Mouse (Mus musculus): ENCODE measurements around the gene Zfp148.

The Zfp148 gene

GRCm38 (mm10) chr16:33379944-33380881, at the start of gene Zfp148:
Gene Zfp148 (plus strand): TSS chr16:33380836.
- peak; percentile 80 to 83 for DNase-seq (ENCODE audit: low spot score in 2 of 2)

DNA sequence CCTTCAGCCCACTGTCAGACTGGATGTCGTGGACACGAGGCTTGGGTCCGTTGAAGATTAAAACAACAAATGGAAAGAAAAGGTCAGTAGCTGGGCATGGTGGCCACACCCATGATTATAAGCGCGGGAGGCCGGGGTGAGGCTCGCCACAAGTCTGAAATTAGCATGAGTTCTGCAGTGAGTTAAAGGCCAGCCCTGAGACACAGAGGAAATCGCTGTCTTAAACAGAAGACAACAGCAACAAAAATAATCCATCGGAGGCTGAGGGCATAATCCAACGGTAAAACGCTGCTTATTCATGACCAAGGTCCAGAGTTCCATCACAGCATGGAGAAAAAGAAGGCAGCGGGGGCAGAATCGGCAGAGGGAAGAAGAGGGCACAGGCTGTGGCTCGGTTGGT, 47.6 kb upstream of the Zfp148 start:
- DNase-seq (ENCODE audit: low spot score in 2 of 2): no peak

DNA sequence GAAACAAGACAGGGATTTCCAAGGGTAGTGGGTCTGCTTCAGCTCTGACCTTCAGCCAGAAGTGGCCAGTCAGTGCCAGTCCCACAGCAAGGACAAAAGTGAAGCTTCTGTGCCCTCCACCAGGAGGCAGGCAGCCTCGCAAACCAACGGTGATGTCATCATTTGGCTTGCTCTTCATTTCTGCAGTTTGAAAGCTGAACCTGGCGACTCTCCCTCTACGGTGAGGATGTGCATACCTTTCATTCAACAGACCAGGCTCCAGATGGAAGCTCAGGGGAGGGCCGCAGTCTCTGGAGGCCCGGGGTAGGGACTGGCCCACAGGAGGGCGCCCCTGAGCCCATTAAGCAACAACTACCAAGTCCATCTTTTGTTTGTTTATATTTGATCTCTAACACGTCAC, 43.5 kb upstream of the Zfp148 start:
- DNase-seq (ENCODE audit: low spot score in 2 of 2): peak; percentile 59 to 69

DNA sequence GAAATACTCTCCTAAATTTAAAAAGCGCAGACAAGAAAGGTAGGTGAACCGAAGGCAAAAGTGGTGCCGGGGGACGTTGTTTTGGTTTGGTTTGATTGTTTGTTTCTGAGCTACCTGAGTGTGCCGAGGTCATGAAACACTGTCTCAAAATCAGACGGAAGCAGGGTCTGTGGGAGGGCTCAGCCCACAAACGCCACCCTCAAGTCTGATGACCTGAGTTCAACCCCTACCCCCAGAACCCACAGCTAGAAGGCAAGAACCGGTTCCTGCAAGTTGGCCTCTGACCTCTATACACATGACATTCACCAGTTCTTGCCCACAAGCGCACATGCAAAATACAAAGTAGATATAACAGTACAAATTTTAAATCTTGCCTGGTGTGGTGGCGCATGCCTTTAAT, 43.0 kb upstream of the Zfp148 start:
- no peak for DNase-seq (ENCODE audit: low spot score in 2 of 2)

DNA sequence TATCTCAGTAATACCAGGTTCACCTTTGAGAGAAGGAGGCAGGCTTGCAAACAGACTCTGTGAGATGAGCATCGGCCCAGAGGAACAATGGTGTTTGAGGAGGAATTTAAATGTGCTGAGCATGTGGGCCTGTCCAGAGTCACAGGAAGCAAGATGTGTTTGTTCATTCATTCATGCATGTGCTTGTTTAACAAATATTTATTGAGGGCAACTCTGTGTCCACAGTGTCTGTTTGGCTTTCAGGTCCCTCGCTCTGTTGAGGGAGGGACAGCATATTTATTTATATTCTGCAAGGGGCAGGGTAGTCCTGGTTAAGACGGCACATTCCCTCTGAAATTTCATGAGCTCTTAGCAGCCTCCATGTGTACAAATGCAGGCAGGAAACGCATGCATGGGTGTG, 42.1 kb upstream of the Zfp148 start:
- peak in 1 of 2 experiments; percentile 6 for DNase-seq (ENCODE audit: low spot score in 2 of 2)

- no peak for DNase-seq (ENCODE audit: low spot score in 2 of 2)
Measured at GRCm38 (mm10) chr16:33339476-33339875, 41.2 kb upstream of the Zfp148 start.

GRCm38 (mm10) chr16:33342356-33342755, 38.3 kb upstream of the Zfp148 start:
- no peak for DNase-seq (ENCODE audit: low spot score in 2 of 2)

GRCm38 (mm10) chr16:33343106-33343505, 37.5 kb upstream of the Zfp148 start:
- no peak for DNase-seq (ENCODE audit: low spot score in 2 of 2)

- DNase-seq (ENCODE audit: low spot score in 2 of 2): no peak
Measured at GRCm38 (mm10) chr16:33343601-33344000, 37.0 kb upstream of the Zfp148 start.

DNA sequence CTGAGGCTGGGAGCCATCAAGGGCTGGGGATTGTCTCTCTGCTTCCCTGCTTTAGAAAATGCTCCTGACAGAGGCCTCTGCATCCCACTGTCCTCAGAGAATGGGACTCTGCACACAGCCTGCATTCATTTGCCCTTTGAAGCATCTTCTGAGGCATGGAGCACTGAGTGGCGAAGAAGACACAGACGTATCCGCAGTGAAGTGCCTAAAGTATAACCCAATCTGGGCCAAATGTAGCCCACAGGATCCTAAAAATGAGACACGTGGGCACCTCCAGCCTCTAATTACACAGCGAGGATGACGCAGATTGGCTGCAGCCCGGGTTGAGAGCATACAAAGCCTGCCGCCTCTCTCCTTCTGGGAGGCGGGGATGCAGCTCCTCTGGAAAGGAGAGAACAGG, 36.3 kb upstream of the Zfp148 start:
- no peak for DNase-seq (ENCODE audit: low spot score in 2 of 2)

DNA sequence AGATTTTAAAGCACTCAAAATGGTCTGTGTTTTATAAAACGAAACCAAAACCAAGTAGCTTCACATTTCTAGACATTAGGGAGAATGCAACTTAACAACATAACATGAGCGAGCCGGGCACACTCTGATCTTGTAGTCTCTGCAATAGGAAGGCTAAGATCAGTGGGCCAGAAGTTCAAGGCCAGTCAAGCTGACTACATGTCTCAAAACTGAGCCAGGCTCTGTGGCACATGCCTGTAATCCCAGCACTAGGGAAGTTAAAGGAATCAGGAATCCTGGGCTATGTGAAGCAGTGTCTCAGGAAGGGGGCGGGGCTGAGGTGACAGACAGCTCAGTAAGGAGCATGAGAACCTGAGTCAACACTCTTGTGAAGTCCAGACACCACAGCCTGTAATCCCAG, 35.8 kb upstream of the Zfp148 start:
- DNase-seq (ENCODE audit: low spot score in 2 of 2): no peak

- no peak for DNase-seq (ENCODE audit: low spot score in 2 of 2)
Measured at GRCm38 (mm10) chr16:33346376-33346775, 34.3 kb upstream of the Zfp148 start.

- no peak for DNase-seq (ENCODE audit: low spot score in 2 of 2)
Measured at GRCm38 (mm10) chr16:33347134-33347533, 33.5 kb upstream of the Zfp148 start.

GRCm38 (mm10) chr16:33357805-33358204, 22.8 kb upstream of the Zfp148 start:
- no peak for DNase-seq (ENCODE audit: low spot score in 2 of 2)

- DNase-seq (ENCODE audit: low spot score in 2 of 2): no peak
Measured at GRCm38 (mm10) chr16:33365772-33366171, 14.9 kb upstream of the Zfp148 start.

DNA sequence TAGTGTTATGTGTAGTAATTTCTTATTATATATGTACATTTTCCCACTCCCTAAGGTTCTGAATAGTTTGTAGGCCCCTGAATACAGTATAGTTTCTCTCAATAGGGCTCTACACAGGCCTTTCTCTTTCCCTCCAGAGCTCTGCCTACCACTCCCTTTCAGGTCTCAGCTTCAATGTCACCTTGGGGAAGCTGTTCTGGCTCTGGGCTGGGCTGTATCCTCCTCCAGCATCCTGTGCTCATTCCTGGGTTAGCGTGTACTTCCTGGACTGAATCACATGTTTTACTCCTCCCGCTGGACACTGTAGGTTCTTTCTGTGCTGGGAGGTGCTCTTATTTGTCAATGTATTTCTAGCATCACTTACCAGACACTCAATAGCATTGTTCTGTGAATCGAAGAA, 12.0 kb upstream of the Zfp148 start:
- no peak for DNase-seq (ENCODE audit: low spot score in 2 of 2)

GRCm38 (mm10) chr16:33370836-33371235, 9.8 kb upstream of the Zfp148 start:
- DNase-seq (ENCODE audit: low spot score in 2 of 2): no peak

DNA sequence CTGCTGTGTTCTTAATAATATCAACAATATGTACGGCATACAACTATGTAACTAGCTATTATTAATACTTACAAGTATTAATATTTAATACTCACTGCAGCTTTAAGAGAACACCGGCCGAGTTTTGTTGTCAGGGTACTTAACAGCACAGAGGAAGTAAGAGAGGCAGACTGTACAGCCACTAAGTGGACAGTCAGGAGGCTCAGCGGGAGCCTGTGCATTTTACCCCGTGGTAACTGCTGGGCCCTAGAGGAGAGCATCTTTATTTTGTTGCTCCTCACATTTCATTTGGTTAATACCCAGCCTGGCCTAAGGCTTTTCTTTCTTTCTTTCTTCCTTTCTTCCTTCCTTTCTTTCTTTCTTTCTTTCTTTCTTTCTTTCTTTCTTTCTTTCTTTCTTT, 8.0 kb upstream of the Zfp148 start:
- DNase-seq (ENCODE audit: low spot score in 2 of 2): no peak

DNA sequence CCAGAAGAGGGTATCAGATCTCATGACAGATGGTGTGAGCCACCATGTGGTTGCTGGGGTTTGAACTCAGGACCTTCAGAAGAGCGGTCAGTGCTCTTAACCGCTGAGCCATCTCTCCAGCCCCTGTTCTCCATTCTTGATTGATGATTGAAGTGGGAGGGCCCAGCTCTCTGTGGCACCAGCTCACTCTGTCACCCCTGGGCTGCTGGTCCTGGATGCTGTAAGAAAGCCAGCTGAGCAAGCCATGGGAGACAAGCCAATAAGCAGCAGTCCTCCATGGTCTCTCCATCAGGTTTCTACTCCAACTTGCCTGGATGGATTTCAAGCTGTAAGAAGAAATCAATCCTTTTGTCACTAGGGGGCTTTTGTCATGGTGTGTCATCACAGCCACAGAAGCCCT, 7.3 kb upstream of the Zfp148 start:
- no peak for DNase-seq (ENCODE audit: low spot score in 2 of 2)

DNA sequence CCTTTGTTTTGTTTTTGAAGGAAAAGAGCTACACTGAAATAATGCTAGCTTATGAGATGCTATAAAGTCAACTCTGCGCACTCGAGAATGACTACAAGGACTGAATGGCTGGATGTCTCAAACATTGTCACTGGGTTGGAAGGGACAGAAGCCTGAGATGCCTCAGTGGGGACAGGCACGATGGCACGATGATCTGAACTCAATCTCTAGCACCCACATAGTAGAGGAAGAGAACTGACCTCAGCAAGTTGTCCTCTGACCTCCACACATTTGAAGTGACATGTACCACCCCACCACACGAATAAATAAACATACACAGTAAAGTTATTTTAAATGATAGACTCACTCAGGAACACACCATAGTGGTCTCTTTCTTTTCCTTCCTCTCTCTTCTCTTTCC, 4.4 kb upstream of the Zfp148 start:
- no peak for DNase-seq (ENCODE audit: low spot score in 2 of 2)

GRCm38 (mm10) chr16:33379219-33379943, 1.3 kb upstream of the Zfp148 start:
- DNase-seq (ENCODE audit: low spot score in 2 of 2): no peak

GRCm38 (mm10) chr16:33380882-33381613, 412 bp downstream of the Zfp148 start:
- peak in 1 of 2 experiments; percentile 44 for DNase-seq (ENCODE audit: low spot score in 2 of 2)
